33 mouse cellular contexts compared by ENCODE assay signal in the genomic region with DNA sequence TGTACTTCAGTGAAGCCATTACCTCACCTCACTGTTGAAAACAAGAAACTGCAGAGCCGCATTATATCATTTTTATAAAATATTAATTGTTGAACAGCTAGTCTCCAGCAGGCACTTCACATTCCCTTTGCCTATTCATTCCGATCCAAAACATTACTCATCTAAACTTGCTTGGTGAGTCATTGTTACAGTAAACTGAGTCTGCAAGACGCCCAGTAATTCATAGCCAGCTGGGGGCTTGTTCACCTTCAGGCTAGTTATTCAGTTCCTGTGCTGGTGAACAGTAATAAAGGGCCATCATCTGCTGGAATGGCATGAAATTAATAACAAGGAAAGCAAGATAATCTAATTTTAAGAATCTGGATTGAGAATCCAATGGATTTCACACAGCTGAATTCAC.
DNase-seq lines count a peak whose midpoint lies in the region; ATAC-seq and TF ChIP-seq lines count a peak whose summit lies in the region.
"Had no signal": no experiment of that assay in that cellular context is flagged by ENCODE, and none has a peak within 500 bp of the region (broad histone marks: within the 10 kb centered on the region; RNA-seq: fewer than 3 reads in every experiment).

No protein-coding gene starts in this region.

- H3ac ChIP-seq in C2C12 (ENCODE audit: control insufficient read depth, insufficient read length, low read depth): no peak overlapping the region

- no peak for TF ChIP-seq CTCF in C2C12 (IDR thresholded peaks at IDR 0.05; ENCODE audit: control insufficient read depth, insufficient read depth, insufficient read length)

- no peaks in the 10 kb centered on the region for H3K79me3 ChIP-seq in C2C12 (ENCODE audit: low read depth)

- WGBS in heart, embryonic 10.5 days: 88% methylated on average over 3 of the region's 3 CpGs
- 80% methylated on average over 3 of the region's 3 CpGs for WGBS in heart, embryonic 12.5 days
- 89% methylated on average over 3 of the region's 3 CpGs for WGBS in forebrain, embryonic 10.5 days

- no peaks in the 10 kb centered on the region for H3K9me3 ChIP-seq in heart, embryonic 10.5 days
- peaks cover 4% of the 10 kb centered on the region; the same call in 1 of the 2 replicates for H3K9me3 ChIP-seq in heart, embryonic 12.5 days (replicated peaks)
- peaks cover 5% of the 10 kb centered on the region; the same call in 1 of the 2 replicates for H3K9me3 ChIP-seq in forebrain, embryonic 10.5 days
- H3K9me3 ChIP-seq: forebrain, embryonic 13.5 days; liver, embryonic 15.5 days; midbrain, embryonic 10.5 days; midbrain, embryonic 15.5 days had no signal

- no peak overlapping the region for H3K27ac ChIP-seq in heart, embryonic 10.5 days
- H3K27ac ChIP-seq in heart, embryonic 12.5 days (ENCODE audit: poor library complexity, severe bottlenecking): no peak overlapping the region
- H3K27ac ChIP-seq in forebrain, embryonic 10.5 days: no peak overlapping the region
- H3K27ac ChIP-seq: embryonic facial prominence, embryonic 13.5 days; forebrain, embryonic 13.5 days; heart, adult 2 months; layer of hippocampus, adult 2 months; liver, embryonic 15.5 days; midbrain, embryonic 10.5 days; midbrain, embryonic 15.5 days; neural tube, embryonic 12.5 days had no signal

- no peak for ATAC-seq in heart, embryonic 12.5 days (ENCODE audit: insufficient number of reproducible peaks, low FRiP score)
- ATAC-seq in erythroblast, adult 5-6 weeks (replicated peaks; ENCODE audit: low FRiP score, poor library complexity, severe bottlenecking): no peak
- ATAC-seq: activated CD4-positive, CD25-positive, alpha-beta regulatory T cell, adult 4 months; forebrain, embryonic 13.5 days; hindbrain, embryonic 16.5 days; midbrain, embryonic 15.5 days had no signal

- no peak overlapping the region for H3K4me3 ChIP-seq in heart, embryonic 10.5 days
- H3K4me3 ChIP-seq in heart, embryonic 12.5 days: no peak overlapping the region
- no peak overlapping the region for H3K4me3 ChIP-seq in C2C12 (ENCODE audit: insufficient read depth, poor library complexity, severe bottlenecking)
- no peak overlapping the region for H3K4me3 ChIP-seq in forebrain, embryonic 10.5 days
- H3K4me3 ChIP-seq: embryonic facial prominence, embryonic 13.5 days; forebrain, embryonic 13.5 days; heart, adult 2 months; layer of hippocampus, adult 2 months; liver, embryonic 15.5 days; midbrain, embryonic 10.5 days; midbrain, embryonic 15.5 days; neural tube, embryonic 12.5 days had no signal

- no peak overlapping the region for H3K9ac ChIP-seq in heart, embryonic 12.5 days
- H3K9ac ChIP-seq: embryonic facial prominence, embryonic 13.5 days; forebrain, embryonic 13.5 days; liver, embryonic 15.5 days; lung, embryonic 14.5 days; midbrain, embryonic 15.5 days; neural tube, embryonic 12.5 days had no signal

- peak; percentile 67 for DNase-seq in heart, embryonic 10.5 days (ENCODE audit: low spot score)
- peak; percentile 45 for DNase-seq in brain, adult 2 months (ENCODE audit: low read depth, low spot score)
- DNase-seq in liver: no peak
- DNase-seq in forebrain, embryonic 10.5 days (ENCODE audit: extremely low spot score, low spot score): no peak
- DNase-seq: adrenal gland, adult 8-10 months; B cell, adult 2 months; cerebellum, adult 9-10 months; embryo, embryonic 11 days; gastrocnemius, postnatal 36 days; heart, adult 2 months; heart, postnatal 14 days; kidney, adult 2 months; kidney, postnatal 36 days; layer of hippocampus, postnatal 36 days; left cerebral cortex, postnatal 4 days; lung, embryonic 14.5 days; lung, postnatal 14 days; right cerebral cortex, adult 18-20 months; thymus, adult 2 months; thymus, postnatal 36 days had no signal

- peaks cover 15% of the 10 kb centered on the region for H3K4me1 ChIP-seq in heart, embryonic 10.5 days
- peaks cover 14% of the 10 kb centered on the region for H3K4me1 ChIP-seq in heart, embryonic 12.5 days (replicated peaks)
- no peaks in the 10 kb centered on the region for H3K4me1 ChIP-seq in forebrain, embryonic 10.5 days
- H3K4me1 ChIP-seq: forebrain, embryonic 13.5 days; liver, embryonic 15.5 days; midbrain, embryonic 10.5 days; midbrain, embryonic 15.5 days; neural tube, embryonic 12.5 days had no signal

- no peaks in the 10 kb centered on the region for H3K27me3 ChIP-seq in heart, embryonic 10.5 days (ENCODE audit: insufficient read depth, poor library complexity, severe bottlenecking)
- no peaks in the 10 kb centered on the region for H3K27me3 ChIP-seq in heart, embryonic 12.5 days (replicated peaks)
- no peaks in the 10 kb centered on the region for H3K27me3 ChIP-seq in C2C12 (ENCODE audit: control insufficient read depth, insufficient read depth, insufficient read length)
- no peaks in the 10 kb centered on the region for H3K27me3 ChIP-seq in forebrain, embryonic 10.5 days (ENCODE audit: poor library complexity, severe bottlenecking)
- H3K27me3 ChIP-seq: embryonic facial prominence, embryonic 13.5 days; forebrain, embryonic 13.5 days; liver, embryonic 15.5 days; midbrain, embryonic 15.5 days; neural tube, embryonic 12.5 days had no signal

- peaks cover 6% of the 10 kb centered on the region for H3K79me2 ChIP-seq in C2C12 (ENCODE audit: control insufficient read depth, insufficient read depth)

- no peak overlapping the region for H3K4me2 ChIP-seq in heart, embryonic 12.5 days
- H3K4me2 ChIP-seq: embryonic facial prominence, embryonic 13.5 days; forebrain, embryonic 13.5 days; liver, embryonic 15.5 days; lung, embryonic 14.5 days; midbrain, embryonic 15.5 days; neural tube, embryonic 12.5 days had no signal

- H3K36me3 ChIP-seq in heart, embryonic 10.5 days: peaks cover 8% of the 10 kb centered on the region
- peaks cover 24% of the 10 kb centered on the region for H3K36me3 ChIP-seq in heart, embryonic 12.5 days
- H3K36me3 ChIP-seq in C2C12 (ENCODE audit: control insufficient read depth, insufficient read depth): peaks cover 56% of the 10 kb centered on the region
- H3K36me3 ChIP-seq in forebrain, embryonic 10.5 days (replicated peaks): no peaks in the 10 kb centered on the region
- H3K36me3 ChIP-seq: G1E; liver, embryonic 15.5 days; midbrain, embryonic 10.5 days; midbrain, embryonic 15.5 days; neural tube, embryonic 12.5 days had no signal

TF ChIP-seq in C2C12, 6 proteins besides CTCF, POLR2A, EP300 and RAD21:
- no peak for TF ChIP-seq MAX (IDR thresholded peaks at IDR 0.05)
- TF ChIP-seq FOSL1 (IDR thresholded peaks at IDR 0.05; ENCODE audit: insufficient read depth, low read length, poor library complexity, severe bottlenecking): peak; percentile 88

Comparison
In these comparisons a context has a peak if more than half of its experiments do, and no peak if none do; other contexts are left out.
1. DNase-seq: peak in heart, embryonic 10.5 days (single experiment) and brain, adult 2 months (single experiment); none in liver (single experiment) and forebrain, embryonic 10.5 days (single experiment).